Mouse (Mus musculus) ovary, postnatal 10 days (tissue): ENCODE measurements around the gene Greb1.

Experiments
- DNase-seq: peaks from one replicate; pipeline ENCODE4 v3.0.0; 2022; ENCODE audit warnings: low spot score

Greb1 gene

GRCm38 (mm10) chr12:16694783-16695182, 105.9 kb downstream of the Greb1 start:
- no peak for DNase-seq

GRCm38 (mm10) chr12:16690631-16691030, 110.1 kb downstream of the Greb1 start:
- DNase-seq = no peak

GRCm38 (mm10) chr12:16672246-16672645, 128.4 kb downstream of the Greb1 start:
- DNase-seq = no peak

GRCm38 (mm10) chr12:16669176-16669575, 131.5 kb downstream of the Greb1 start:
- no peak for DNase-seq

- DNase-seq = no peak
These were observed 135.7 kb downstream of the Greb1 start for GRCm38 (mm10) chr12:16665022-16665421.

- no peak for DNase-seq
These were observed 137.6 kb downstream of the Greb1 start for GRCm38 (mm10) chr12:16662955-16663585.

- DNase-seq = no peak
These were observed 138.8 kb downstream of the Greb1 start for GRCm38 (mm10) chr12:16661936-16662335.

GRCm38 (mm10) chr12:16661459-16661858, 139.2 kb downstream of the Greb1 start:
- no peak for DNase-seq

- no peak for DNase-seq
These were observed 143.5 kb downstream of the Greb1 start for GRCm38 (mm10) chr12:16656906-16657875.

- no peak for DNase-seq
These were observed 145.1 kb downstream of the Greb1 start for GRCm38 (mm10) chr12:16655604-16656003.

GRCm38 (mm10) chr12:16653332-16654093, 147.2 kb downstream of the Greb1 start, which contains the start of gene Ntsr2:
Gene Ntsr2 (plus strand): TSS chr12:16653382.
- DNase-seq = peak; percentile 72

GRCm38 (mm10) chr12:16649819-16650218, 150.9 kb downstream of the Greb1 start:
- DNase-seq = no peak

GRCm38 (mm10) chr12:16648273-16648672, 152.4 kb downstream of the Greb1 start:
- no peak for DNase-seq

- no peak for DNase-seq
These were observed 153.8 kb downstream of the Greb1 start for GRCm38 (mm10) chr12:16646780-16647409.

GRCm38 (mm10) chr12:16644698-16645097, 156.0 kb downstream of the Greb1 start:
- no peak for DNase-seq

GRCm38 (mm10) chr12:16643508-16644345, 157.0 kb downstream of the Greb1 start:
- DNase-seq = no peak

GRCm38 (mm10) chr12:16642000-16642399, 158.7 kb downstream of the Greb1 start:
- no peak for DNase-seq

- no peak for DNase-seq
These were observed 160.6 kb downstream of the Greb1 start for GRCm38 (mm10) chr12:16640075-16640474.

GRCm38 (mm10) chr12:16639078-16639771, 161.5 kb downstream of the Greb1 start:
- no peak for DNase-seq

GRCm38 (mm10) chr12:16635816-16636215, 164.9 kb downstream of the Greb1 start:
- DNase-seq = no peak
